Mouse (Mus musculus) CD4-positive, CD25-positive, alpha-beta regulatory T cell, adult 2 months (primary cell): ENCODE data around the gene Vdac1.

Source experiments
- DNase-seq: peaks from one replicate; pipeline ENCODE4 v3.0.0-alpha.2; 2012; ENCODE audit warnings: low read depth, low spot score

Gene Vdac1

GRCm38 (mm10) chr11:52419861-52420260 is 59.2 kb downstream of the Vdac1 start:
- no peak for DNase-seq

- DNase-seq, result no peak
Measured at GRCm38 (mm10) chr11:52420296-52421052, 59.8 kb downstream of the Vdac1 start.

GRCm38 (mm10) chr11:52421053-52421778 is 60.6 kb downstream of the Vdac1 start:
- peak; percentile 82 for DNase-seq

GRCm38 (mm10) chr11:52429440-52429839 is 68.8 kb downstream of the Vdac1 start:
- no peak for DNase-seq

GRCm38 (mm10) chr11:52431594-52431993 is 70.9 kb downstream of the Vdac1 start:
- no peak for DNase-seq

- DNase-seq, result no peak
Measured at GRCm38 (mm10) chr11:52432148-52432547, 71.5 kb downstream of the Vdac1 start.

DNA sequence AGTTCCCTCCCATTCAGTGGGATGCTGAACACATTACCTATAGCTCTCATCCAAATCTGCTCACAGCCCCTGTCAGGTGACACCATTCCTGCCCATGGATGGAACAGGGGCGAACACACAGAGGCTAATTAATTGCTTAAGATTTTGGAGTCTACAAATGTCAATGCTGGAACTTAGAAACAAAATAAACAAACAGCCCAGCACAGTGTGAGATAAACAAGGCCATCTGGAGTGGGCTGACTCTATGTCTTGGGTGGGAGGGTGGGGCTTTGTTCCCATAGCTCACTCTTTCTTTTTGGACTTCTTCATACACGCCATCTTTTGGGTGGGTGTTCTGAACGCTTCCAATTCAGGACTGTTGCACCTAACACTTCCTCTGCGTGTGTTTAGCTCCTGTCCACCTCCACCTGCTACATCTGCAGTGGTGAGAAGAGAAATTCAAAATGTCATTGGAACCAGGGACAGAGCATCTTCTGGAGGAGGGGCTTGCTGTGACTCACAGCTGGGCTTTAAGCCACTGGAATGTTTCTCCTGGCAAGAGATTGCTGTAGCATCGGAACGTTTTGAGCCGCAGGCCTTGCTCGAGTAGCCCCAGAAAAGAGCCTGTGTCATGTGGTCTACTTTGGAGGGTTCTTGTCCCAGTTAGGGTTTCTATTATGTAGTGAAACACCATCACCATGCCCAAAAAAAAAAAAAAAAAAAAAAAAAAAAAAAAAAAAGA is 72.6 kb downstream of the Vdac1 start:
- no peak for DNase-seq

GRCm38 (mm10) chr11:52433797-52434195 is 73.1 kb downstream of the Vdac1 start:
- no peak for DNase-seq

- no peak for DNase-seq
Measured at GRCm38 (mm10) chr11:52435466-52435865, 74.8 kb downstream of the Vdac1 start.

DNA sequence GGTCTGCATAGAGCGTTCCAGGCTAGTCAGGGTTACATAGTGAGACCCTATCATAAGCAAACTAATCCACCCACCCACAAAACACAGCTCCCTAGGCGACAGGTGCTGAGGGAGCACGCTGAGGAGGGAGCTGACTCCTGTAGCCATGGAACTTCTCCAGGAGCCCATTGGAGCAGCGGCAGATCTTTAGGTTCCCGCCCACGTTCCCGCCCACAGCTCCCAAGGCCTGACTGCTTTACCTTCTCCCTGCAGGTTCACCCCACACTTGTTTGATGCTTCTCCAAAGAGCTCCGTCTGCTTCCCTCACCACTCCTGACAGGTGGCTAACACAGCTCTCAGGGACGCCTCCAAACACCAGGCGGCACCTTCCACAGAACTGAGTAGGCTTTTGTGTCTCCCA is 76.5 kb downstream of the Vdac1 start:
- DNase-seq, result no peak
